Mouse (Mus musculus) skeletal muscle tissue, adult 2 months (tissue): Measurements from ENCODE around the gene Igsf3.

Experiments
- DNase-seq: peaks from one replicate; pipeline ENCODE4 v3.0.0-alpha.2; 2012; ENCODE audit warnings: low read depth, low spot score

Gene Igsf3

GRCm38 (mm10) chr3:101376538-101377247, at the start of gene Igsf3:
TSS of gene Igsf3 (plus strand) at chr3:101377083.
- DNase-seq, result peak; percentile 64

- no peak for DNase-seq
Observed at GRCm38 (mm10) chr3:101327248-101327647, 49.6 kb upstream of the Igsf3 start.

DNA sequence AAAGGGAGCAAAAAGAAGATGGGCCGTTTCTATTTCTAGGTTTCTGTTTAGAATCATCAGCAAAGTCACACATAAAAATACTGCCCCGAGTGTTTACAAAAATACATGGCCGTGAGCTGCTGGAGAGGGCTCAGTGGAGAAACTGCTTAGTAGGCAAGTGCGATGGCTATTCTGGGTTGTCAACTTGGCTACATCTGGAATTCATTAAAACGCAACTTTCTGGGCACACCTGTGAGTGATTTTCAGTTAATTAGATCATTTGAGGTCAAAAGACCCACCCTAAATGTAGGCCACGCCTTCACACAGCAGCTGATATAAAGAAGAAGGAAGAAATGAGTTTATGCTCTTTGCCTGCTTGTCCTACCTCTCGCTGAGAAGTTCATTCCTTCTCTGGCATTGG, 48.3 kb upstream of the Igsf3 start:
- DNase-seq, result no peak

- DNase-seq, result no peak
Observed at GRCm38 (mm10) chr3:101343199-101343924, 33.5 kb upstream of the Igsf3 start.

DNA sequence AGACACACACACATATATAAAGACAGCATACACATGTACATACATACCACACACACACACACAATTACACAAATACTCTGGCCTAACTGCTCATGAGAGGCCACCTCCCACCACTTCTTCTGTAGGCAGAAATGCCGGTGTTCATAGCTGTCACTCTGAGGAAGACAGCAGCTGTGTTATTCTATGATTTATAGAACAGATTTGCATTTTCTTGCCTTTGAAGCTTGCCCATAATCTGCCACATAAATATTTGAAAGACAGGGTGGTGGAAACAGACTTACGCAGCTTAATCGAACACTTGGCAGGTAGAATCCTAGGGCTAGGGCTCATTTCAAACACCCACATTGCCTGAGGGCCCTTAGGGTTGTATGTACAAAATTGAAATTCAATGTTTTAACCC, 32.6 kb upstream of the Igsf3 start:
- no peak for DNase-seq

DNA sequence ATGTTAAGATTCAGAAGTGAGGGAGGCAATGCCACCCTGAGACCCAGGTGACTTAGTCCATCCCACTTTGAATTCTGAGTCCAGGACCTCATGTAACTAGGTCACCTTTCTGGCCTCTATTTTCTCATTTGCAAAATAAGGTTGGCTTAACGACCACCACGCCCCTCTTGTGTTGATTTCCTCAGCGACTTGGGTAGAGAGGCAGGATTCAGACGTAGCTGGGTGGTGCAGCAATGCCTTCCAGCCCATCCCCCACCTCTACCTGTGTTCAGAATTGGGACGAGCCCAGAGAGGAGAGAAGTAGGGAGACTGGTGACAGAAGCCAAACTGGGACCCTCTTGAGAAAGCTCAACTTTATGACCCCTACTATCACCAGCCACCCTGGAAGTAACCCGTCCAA, 31.6 kb upstream of the Igsf3 start:
- no peak for DNase-seq

- DNase-seq, result no peak
Observed at GRCm38 (mm10) chr3:101346806-101347205, 30.1 kb upstream of the Igsf3 start.

DNA sequence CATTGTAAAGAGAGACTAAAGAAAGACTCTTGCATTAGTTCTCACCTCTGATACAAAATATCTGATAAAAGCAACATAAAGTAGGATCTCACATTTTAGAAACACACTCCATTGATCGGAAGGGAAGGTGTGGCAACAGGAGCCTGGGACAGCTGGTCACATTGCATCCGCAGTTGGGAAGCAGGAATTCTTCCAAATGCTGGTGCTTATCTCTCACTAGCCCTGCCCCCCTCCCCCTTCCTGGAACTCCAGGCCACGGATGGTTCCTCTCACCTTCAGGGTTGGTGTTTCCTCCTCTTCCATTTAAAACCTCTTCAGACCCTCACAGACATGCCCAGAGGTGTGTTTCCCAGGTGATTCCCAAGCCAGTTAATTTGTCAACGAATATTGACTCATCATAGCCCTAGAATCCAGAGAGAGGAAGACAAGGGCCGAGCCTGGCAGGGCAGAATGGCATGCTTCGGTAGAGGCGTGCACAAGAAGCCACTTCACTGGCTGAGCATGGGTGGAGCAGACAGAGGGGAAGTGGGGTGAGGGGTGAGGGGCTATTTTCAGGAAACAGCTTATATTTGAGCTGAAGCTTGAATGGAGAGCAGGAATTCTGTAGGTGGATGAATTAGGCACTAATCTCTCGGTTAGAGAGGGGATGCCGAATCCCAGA, 28.3 kb upstream of the Igsf3 start:
- DNase-seq, result no peak

GRCm38 (mm10) chr3:101349542-101350307, 27.2 kb upstream of the Igsf3 start:
- DNase-seq, result no peak

GRCm38 (mm10) chr3:101350406-101350805, 26.5 kb upstream of the Igsf3 start:
- DNase-seq, result no peak

DNA sequence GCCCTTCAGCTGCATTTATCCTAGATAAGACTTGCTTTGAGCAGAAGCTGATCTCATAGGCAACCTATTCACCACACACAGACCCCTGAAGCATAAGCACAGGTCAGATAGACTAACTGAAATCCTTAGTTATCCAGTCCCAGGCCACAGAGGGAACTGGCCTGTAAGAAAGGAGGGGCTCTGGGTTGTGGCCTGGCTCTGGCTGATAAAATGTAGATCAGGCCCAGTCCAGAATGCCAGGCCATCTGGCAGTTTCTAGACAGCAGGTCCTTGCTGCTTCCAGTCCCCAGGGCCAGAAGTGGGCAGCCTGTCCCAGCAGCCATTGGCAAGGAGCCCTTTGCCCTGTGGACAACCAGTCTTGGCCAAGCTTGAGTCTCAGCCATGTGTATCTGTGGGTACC, 22.4 kb upstream of the Igsf3 start:
- DNase-seq, result peak; percentile 56

DNA sequence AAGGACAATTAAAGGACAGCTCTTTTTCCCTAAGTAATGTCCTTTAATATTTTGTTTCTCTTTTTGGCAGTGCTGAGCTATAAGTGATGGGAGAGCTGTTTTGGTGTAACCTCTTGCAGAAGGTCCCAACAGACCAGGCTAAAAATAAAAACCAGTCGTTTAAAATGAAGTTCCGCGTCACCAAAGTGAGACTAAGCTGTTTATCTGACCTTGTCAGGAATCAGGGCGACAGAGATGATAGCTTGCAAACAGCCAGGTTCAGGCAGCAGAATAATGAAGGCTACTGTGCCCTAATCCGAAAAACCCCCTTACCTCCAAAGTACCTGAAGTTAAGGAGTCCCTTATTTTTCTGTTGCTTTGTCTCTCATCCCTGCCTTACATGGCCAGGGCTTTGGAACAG, 21.2 kb upstream of the Igsf3 start:
- DNase-seq, result no peak

- DNase-seq, result no peak
Observed at GRCm38 (mm10) chr3:101356583-101357553, 20.0 kb upstream of the Igsf3 start.

DNA sequence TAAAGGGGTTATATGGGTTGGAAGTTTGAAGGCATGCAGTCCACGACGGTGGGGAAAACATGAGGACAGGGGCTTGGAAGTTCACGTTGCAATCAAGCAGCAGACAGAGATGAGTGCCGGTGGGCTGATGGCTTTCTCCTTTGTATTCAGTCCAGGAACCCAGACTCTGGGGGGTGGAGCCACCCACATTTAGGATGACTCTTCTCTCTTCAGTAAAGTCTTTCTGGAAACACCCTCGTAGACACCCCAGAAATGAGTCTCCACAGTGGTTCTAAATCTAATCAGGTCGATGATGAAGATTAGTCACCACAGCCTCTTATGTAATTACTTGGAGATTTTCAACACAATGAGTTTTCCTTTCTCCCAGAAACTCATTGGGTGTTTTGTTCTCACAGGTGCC, 16.1 kb upstream of the Igsf3 start:
- no peak for DNase-seq

- DNase-seq, result no peak
Observed at GRCm38 (mm10) chr3:101362391-101362790, 14.5 kb upstream of the Igsf3 start.

GRCm38 (mm10) chr3:101363574-101363973, 13.3 kb upstream of the Igsf3 start:
- peak; percentile 27 for DNase-seq

DNA sequence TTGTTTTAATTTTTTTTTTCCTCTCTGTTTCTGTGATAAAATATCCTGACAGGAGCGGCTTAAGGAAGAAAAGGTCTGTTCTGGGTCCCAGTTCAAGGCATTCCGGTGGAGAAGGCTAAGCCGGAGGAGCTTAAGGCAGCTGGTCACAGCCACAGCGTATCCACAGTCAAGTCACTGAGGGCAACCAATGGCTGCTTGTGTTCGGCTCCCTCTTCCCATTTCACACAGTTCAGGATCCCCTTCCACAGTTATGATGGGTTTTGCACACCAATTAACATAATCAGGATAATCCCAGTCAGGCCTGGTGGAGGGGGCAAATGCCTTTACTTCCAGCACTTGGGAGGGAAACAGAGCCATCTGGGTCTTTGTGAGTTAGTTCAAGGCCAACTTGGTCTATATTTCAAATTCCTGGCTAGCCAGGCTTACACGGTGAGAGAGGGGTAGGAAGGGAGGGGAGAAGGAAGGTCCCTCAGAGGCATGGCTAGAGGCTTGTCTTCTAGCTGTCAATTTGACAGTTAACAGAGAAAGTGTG, 11.7 kb upstream of the Igsf3 start:
- DNase-seq, result no peak

DNA sequence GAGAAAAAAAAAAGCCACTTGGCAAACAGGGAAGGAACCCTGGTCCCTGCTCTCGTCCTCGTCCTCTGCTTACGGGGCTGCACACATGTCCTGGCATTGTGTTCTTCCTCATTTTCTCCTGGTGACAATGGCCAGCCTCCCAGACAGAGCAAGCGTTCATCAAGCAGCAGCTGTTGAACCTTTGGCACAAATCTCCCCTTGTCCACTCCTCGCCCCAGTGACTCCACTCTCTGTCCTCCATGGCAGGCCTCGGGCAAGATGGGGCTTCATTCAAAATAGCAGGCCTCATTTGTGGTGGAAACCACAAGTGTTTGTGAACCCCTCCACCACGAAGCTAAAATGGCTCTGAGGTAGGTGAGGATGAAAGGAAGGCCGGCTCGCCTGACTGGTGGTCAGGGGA, 11.0 kb upstream of the Igsf3 start:
- no peak for DNase-seq

GRCm38 (mm10) chr3:101367372-101367771, 9.5 kb upstream of the Igsf3 start:
- no peak for DNase-seq

GRCm38 (mm10) chr3:101369301-101369881, 7.5 kb upstream of the Igsf3 start:
- DNase-seq, result no peak
